Mouse (Mus musculus): ENCODE results near the gene Pfkfb2. TPM values are rescaled to one million over a fixed set of nuclear protein-coding genes. Genes with fewer than 3 reads are reported as not detected.
"Not testable (repeated sequence)": the region's sequence is repeated elsewhere in the genome, so short reads cannot be mapped to it uniquely, and the experiment has no call there.

Pfkfb2 gene
- polyA plus RNA-seq, 1 experiment from 2014 or later, result 10.7 TPM

DNA sequence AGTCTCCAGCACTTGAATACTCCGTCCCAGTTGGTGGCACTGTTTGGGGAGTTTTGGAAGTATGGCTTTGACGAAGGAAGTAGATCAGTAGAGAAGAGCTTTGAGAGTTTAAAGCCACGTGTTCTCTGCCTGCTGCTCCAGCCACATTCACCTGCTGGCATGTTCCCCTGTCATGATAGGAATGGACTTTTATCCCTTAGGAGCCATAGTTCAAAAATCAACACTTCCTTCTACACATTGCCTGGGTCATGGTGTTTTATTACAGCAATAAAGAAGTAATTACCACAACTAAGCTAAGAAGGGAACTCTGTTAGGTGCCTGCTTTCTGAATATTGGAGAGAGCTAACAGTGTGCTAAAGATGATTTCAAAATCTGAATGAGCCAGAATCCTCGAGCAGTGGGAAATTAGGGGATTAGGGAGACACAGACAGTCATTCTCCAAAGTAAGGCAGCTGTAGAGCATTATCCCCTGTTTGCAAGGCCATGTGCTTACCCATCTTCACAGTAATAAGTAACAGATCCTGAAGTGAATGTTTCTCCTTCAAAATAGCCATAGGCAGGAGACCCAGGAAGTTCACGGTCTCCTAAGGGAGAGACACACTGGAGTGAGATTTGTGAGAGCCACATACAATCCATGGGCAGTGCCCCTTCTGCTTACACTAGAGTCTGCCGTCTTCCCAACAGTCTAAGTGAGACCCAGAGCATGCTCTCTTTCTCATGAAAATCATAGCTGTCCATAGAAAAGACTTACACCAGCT is 47.2 kb downstream of the Pfkfb2 start:
- Histone ChIP-seq H3K4me3 (ENCODE audit: low read length) (no peak overlapping the region), H3K9ac (ENCODE audit: low read length) (no peak overlapping the region), H3K9me3 (ENCODE audit: control insufficient read depth, low read length) (no peaks in the 10 kb centered on the region), H3K4me1 (replicated peaks; ENCODE audit: control insufficient read depth, insufficient read depth, low read length) (no peaks in the 10 kb centered on the region), H3K27ac (ENCODE audit: low read length) (no peak overlapping the region), H3K36me3 (ENCODE audit: control insufficient read depth, insufficient read depth, low read length) (no peaks in the 10 kb centered on the region), H3K4me2 (ENCODE audit: low read depth, low read length) (no peak overlapping the region), H3K27me3 (ENCODE audit: control insufficient read depth, insufficient read depth, low read depth, low read length) (no peaks in the 10 kb centered on the region)
- 68% methylated on average over 6 of the region's 6 CpGs for WGBS
- ATAC-seq (ENCODE audit: low read depth), result no peak

DNA sequence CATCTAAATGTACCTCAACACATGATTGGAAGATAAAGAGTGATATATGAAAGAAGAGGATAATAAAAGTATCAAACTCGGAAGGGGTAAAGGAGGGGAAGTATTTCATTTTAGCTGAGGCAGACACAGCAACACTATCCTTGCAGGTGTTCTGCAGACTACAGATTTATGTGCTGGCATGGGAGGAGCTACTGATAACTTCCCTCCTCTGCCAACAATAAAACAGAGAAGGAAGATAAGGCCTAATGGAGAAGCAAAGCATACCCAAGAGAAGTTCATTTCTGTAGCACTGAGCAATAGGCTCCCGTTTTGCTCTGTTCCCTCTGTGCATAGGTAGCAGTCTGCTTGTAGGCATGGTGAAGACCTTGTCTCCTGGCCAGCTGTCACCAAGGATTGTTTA is 48.0 kb downstream of the Pfkfb2 start:
- ATAC-seq (ENCODE audit: low read depth), result no peak
- 59% methylated on average over 2 of the region's 2 CpGs for WGBS
- Histone ChIP-seq H3K9ac (ENCODE audit: low read length) (no peak overlapping the region), H3K36me3 (ENCODE audit: control insufficient read depth, insufficient read depth, low read length) (no peaks in the 10 kb centered on the region), H3K4me1 (replicated peaks; ENCODE audit: control insufficient read depth, insufficient read depth, low read length) (no peaks in the 10 kb centered on the region), H3K27ac (ENCODE audit: low read length) (no peak overlapping the region), H3K27me3 (ENCODE audit: control insufficient read depth, insufficient read depth, low read depth, low read length) (no peaks in the 10 kb centered on the region), H3K4me3 (ENCODE audit: low read length) (no peak overlapping the region), H3K4me2 (ENCODE audit: low read depth, low read length) (no peak overlapping the region), H3K9me3 (ENCODE audit: control insufficient read depth, low read length) (no peaks in the 10 kb centered on the region)

DNA sequence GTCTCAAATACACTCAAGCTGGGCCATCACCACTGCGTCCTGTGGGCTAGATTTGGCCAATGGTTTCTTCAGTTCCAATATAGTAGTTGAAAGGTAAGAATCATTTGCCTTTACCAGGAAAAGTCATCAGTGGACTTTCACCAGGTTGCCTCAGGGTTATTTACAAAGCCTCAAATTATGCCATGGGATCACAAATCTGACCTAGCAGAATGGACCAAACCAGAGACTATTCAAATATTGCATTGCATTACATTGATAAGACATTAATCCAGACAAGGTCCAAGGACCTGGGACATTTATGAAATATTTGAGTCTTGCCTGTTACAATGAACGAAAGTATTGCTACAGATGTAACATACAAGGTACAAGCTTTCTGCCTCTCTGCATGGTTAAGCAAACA is 50.5 kb downstream of the Pfkfb2 start:
- Histone ChIP-seq H3K4me2 (ENCODE audit: low read depth, low read length) (no peak overlapping the region), H3K27me3 (ENCODE audit: control insufficient read depth, insufficient read depth, low read depth, low read length) (no peaks in the 10 kb centered on the region), H3K9ac (ENCODE audit: low read length) (no peak overlapping the region), H3K27ac (ENCODE audit: low read length) (no peak overlapping the region), H3K4me1 (replicated peaks; ENCODE audit: control insufficient read depth, insufficient read depth, low read length) (no peaks in the 10 kb centered on the region), H3K36me3 (ENCODE audit: control insufficient read depth, insufficient read depth, low read length) (no peaks in the 10 kb centered on the region), H3K4me3 (ENCODE audit: low read length) (no peak overlapping the region), H3K9me3 (ENCODE audit: control insufficient read depth, low read length) (no peaks in the 10 kb centered on the region)
- WGBS, result 75% methylated on average over 2 of the region's 2 CpGs
- ATAC-seq (ENCODE audit: low read depth), result no peak

DNA sequence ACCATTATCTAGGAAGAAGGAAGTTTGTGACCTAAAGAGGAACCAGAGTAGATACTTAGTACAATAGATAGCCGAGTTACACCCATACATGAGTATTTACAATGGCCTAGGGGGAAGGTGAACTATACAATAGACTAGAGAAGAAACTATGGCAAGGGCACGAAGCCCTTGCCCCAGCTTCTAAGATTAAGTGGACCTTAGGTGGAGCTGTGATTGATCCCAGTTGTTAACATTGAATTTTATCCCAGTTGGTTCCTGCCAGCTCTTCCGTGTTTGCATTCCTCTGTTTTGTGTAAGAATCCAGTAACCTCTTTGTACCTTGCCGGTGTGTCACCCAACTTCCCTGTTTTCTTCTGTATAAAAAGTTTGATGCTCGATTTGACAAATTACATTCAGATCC is 65.5 kb downstream of the Pfkfb2 start:
- not testable (repeated sequence) for H3K4me1 ChIP-seq (replicated peaks; ENCODE audit: control insufficient read depth, insufficient read depth, low read length); H3K4me2 ChIP-seq (ENCODE audit: low read depth, low read length); H3K36me3 ChIP-seq (ENCODE audit: control insufficient read depth, insufficient read depth, low read length); H3K27me3 ChIP-seq (ENCODE audit: control insufficient read depth, insufficient read depth, low read depth, low read length); H3K9ac ChIP-seq (ENCODE audit: low read length); H3K4me3 ChIP-seq (ENCODE audit: low read length); H3K27ac ChIP-seq (ENCODE audit: low read length); ATAC-seq (ENCODE audit: low read depth); H3K9me3 ChIP-seq (ENCODE audit: control insufficient read depth, low read length)
- WGBS, result 86% methylated on average over 5 of the region's 5 CpGs

DNA sequence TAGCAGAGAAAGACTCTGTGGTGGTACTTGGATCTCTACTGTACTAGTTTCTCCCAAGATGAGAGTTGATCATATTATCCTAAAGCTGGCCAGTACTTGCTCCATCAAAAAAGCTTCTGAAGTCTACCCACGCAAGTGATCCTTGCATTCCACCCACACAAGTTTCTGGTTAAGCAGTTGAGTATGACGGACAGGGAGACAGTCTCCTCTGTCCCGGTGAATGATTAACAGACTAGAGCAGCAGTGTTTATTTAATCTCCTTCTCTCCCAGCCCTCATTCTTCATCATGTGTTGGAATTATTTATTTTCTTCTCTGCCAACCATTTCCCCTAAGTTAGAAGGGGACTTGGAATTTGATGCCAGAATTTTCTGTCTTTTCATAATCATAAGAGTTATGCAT is 67.6 kb downstream of the Pfkfb2 start, which contains the start of gene C4bp:
TSS of gene C4bp (minus strand) at position 179 of the 400 bp plus-strand sequence.
- H3K4me2 ChIP-seq (ENCODE audit: low read depth, low read length), result no peak within 1 kb of the TSS
- H3K27ac ChIP-seq (ENCODE audit: low read length), result no peak within 1 kb of the TSS
- no peak within 1 kb of the TSS for H3K9ac ChIP-seq (ENCODE audit: low read length)
- 10% methylated on average over 3 of the region's 3 CpGs for WGBS
- ATAC-seq (ENCODE audit: low read depth), result no peak
- H3K27me3 ChIP-seq (ENCODE audit: control insufficient read depth, insufficient read depth, low read depth, low read length), result no peaks in the 10 kb centered on the region
- H3K9me3 ChIP-seq (ENCODE audit: control insufficient read depth, low read length), result no peaks in the 10 kb centered on the region
- H3K36me3 ChIP-seq (ENCODE audit: control insufficient read depth, insufficient read depth, low read length), result no peaks in the 10 kb centered on the region
- no peak within 1 kb of the TSS for H3K4me3 ChIP-seq (ENCODE audit: low read length)
- peaks cover 5% of the 10 kb centered on the region; the same call in 1 of the 2 replicates for H3K4me1 ChIP-seq (replicated peaks; ENCODE audit: control insufficient read depth, insufficient read depth, low read length)

DNA sequence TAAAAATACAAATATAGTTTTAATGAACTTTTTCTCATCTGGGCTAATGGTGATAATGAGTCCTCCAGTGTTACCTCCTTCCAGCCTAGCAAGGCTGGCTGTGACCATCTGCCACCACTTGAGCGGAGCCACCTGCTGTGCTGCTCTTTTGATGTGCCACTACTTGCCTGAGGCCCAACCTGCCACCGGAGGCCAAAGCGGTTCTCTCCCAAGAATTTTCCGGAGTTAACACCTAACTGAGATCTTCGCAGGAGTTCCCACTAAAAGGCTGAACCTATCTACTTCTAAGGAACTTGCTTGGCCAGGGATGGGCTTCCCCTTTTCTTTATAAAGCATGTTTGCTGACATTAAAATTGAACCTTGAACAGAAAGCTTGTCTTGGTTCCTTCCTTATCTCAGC is 69.4 kb downstream of the Pfkfb2 start:
- ATAC-seq (ENCODE audit: low read depth); H3K9ac ChIP-seq (ENCODE audit: low read length); H3K4me3 ChIP-seq (ENCODE audit: low read length); H3K4me2 ChIP-seq (ENCODE audit: low read depth, low read length); H3K4me1 ChIP-seq (replicated peaks; ENCODE audit: control insufficient read depth, insufficient read depth, low read length); H3K27ac ChIP-seq (ENCODE audit: low read length); H3K27me3 ChIP-seq (ENCODE audit: control insufficient read depth, insufficient read depth, low read depth, low read length); H3K9me3 ChIP-seq (ENCODE audit: control insufficient read depth, low read length); H3K36me3 ChIP-seq (ENCODE audit: control insufficient read depth, insufficient read depth, low read length): not testable (repeated sequence)
- WGBS, result 44% methylated on average over 5 of the region's 5 CpGs

DNA sequence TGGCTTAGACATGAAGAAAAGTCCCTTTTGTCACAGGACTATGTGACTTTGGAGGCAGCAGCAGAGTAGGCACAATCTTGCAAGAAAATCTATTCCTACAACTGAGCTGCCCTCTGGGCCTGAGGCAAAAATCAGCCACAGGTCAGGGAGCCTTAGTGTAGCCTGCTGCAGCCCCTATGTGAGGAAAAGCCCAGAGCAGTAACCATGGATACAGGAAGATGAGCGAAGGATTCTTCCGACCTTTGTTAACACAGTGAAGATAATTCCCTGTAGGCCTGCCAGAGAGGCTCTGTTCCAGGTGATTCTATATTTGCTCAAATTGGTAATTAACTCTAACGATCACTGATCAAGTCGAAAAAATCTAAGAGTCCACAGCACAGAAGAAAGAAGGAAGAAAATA is 85.0 kb downstream of the Pfkfb2 start:
- H3K27ac ChIP-seq (ENCODE audit: low read length), result no peak overlapping the region
- no peak overlapping the region for H3K4me2 ChIP-seq (ENCODE audit: low read depth, low read length)
- H3K36me3 ChIP-seq (ENCODE audit: control insufficient read depth, insufficient read depth, low read length), result no peaks in the 10 kb centered on the region
- no peaks in the 10 kb centered on the region for H3K27me3 ChIP-seq (ENCODE audit: control insufficient read depth, insufficient read depth, low read depth, low read length)
- no peak overlapping the region for H3K9ac ChIP-seq (ENCODE audit: low read length)
- 62% methylated on average over 4 of the region's 4 CpGs for WGBS
- no peaks in the 10 kb centered on the region for H3K9me3 ChIP-seq (ENCODE audit: control insufficient read depth, low read length)
- H3K4me1 ChIP-seq (replicated peaks; ENCODE audit: control insufficient read depth, insufficient read depth, low read length), result no peaks in the 10 kb centered on the region
- no peak for ATAC-seq (ENCODE audit: low read depth)
- no peak overlapping the region for H3K4me3 ChIP-seq (ENCODE audit: low read length)

DNA sequence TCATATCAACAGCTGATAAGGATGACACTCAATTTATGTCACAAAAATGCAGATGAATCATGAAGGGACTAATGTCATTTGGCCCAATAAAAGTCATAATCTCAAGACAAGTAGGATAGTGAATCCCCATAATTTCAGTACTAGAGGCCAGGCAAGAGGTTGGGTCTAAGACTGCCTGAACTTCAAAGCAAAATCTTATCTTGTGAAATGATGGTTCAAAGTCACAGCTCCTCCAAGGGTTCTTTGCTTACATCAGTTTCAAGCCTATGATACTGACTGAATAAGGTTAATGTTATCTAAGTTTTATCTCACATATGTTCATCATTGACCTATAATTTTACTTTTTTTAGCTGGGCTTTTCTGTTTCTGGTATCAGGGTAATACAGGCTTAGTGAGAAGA is 88.1 kb downstream of the Pfkfb2 start:
- no peak for ATAC-seq (ENCODE audit: low read depth)
- H3K4me2 ChIP-seq (ENCODE audit: low read depth, low read length), result no peak overlapping the region

More for the DNA sequence above, 88.1 kb downstream of the Pfkfb2 start:
- no peak overlapping the region for H3K27ac ChIP-seq (ENCODE audit: low read length)
- H3K9me3 ChIP-seq (ENCODE audit: control insufficient read depth, low read length), result no peaks in the 10 kb centered on the region
- H3K4me3 ChIP-seq (ENCODE audit: low read length), result no peak overlapping the region
- no peaks in the 10 kb centered on the region for H3K4me1 ChIP-seq (replicated peaks; ENCODE audit: control insufficient read depth, insufficient read depth, low read length)
- H3K9ac ChIP-seq (ENCODE audit: low read length), result no peak overlapping the region
- no peaks in the 10 kb centered on the region for H3K36me3 ChIP-seq (ENCODE audit: control insufficient read depth, insufficient read depth, low read length)
- no peaks in the 10 kb centered on the region for H3K27me3 ChIP-seq (ENCODE audit: control insufficient read depth, insufficient read depth, low read depth, low read length)

All from lung, embryonic 16.5 days (tissue).